Comparison of ENCODE assay signal across 9 mouse cellular contexts in genomic region chr13:21259171-21259631, GRCm38 (mm10). TPM values are rescaled to one million over a fixed set of nuclear protein-coding genes. Genes with fewer than 3 reads are reported as not detected.
DNase-seq lines count a peak whose midpoint lies in the region; ATAC-seq and TF ChIP-seq lines count a peak whose summit lies in the region.
"Had no signal": no experiment of that assay in that cellular context is flagged by ENCODE, and none has a peak within 500 bp of the region (broad histone marks: within the 10 kb centered on the region; RNA-seq: fewer than 3 reads in every experiment).

No protein-coding gene starts in this region.

- ATAC-seq in heart, embryonic 16.5 days (replicated peaks; ENCODE audit: extremely low read depth, insufficient read depth, low FRiP score) = no peak
- peak; percentile 30 for ATAC-seq in forebrain, embryonic 12.5 days (ENCODE audit: low FRiP score)
- ATAC-seq in liver, embryonic 14.5 days (ENCODE audit: insufficient read depth) = no peak

- no peaks in the 10 kb centered on the region for H3K4me1 ChIP-seq in heart, embryonic 16.5 days (ENCODE audit: control insufficient read depth, insufficient read depth, low read length)
- peaks cover 11% of the 10 kb centered on the region for H3K4me1 ChIP-seq in forebrain, embryonic 12.5 days
- H3K4me1 ChIP-seq in liver, embryonic 14.5 days (replicated peaks; ENCODE audit: control insufficient read depth in 2 of 2, insufficient read depth in 2 of 2, low read length in 1 of 2) = peaks cover 0 to 31% of the 10 kb centered on the region in 2 experiments; a peak in 3 of 4 replicates

- no peaks in the 10 kb centered on the region for H3K36me3 ChIP-seq in heart, embryonic 16.5 days (ENCODE audit: control insufficient read depth, insufficient read depth)
- no peaks in the 10 kb centered on the region for H3K36me3 ChIP-seq in forebrain, embryonic 12.5 days (replicated peaks)
- no peaks in the 10 kb centered on the region for H3K36me3 ChIP-seq in liver, embryonic 14.5 days (replicated peaks; ENCODE audit: control insufficient read depth, insufficient read depth, low read depth)

- peak overlapping the region; percentile 68 for H3K4me2 ChIP-seq in heart, embryonic 16.5 days (ENCODE audit: low read depth, low read length)
- H3K4me2 ChIP-seq in forebrain, embryonic 12.5 days = peak overlapping the region; percentile 61
- H3K4me2 ChIP-seq in liver, embryonic 14.5 days (ENCODE audit: low read depth) = peak overlapping the region; percentile 79

- no peak for DNase-seq in heart, postnatal 4 days
- peak; percentile 51 for DNase-seq in R1 (ENCODE audit: low read depth, low spot score)
- DNase-seq in liver, embryonic 14.5 days (ENCODE audit: low read depth in 3 of 3, low spot score in 3 of 3) = no peak
- peak; percentile 39 for DNase-seq in yolk sac, embryonic 10.5 days (ENCODE audit: low spot score)
- no peak for DNase-seq in adrenal gland, postnatal 4 days (ENCODE audit: low spot score in 2 of 2)
- DNase-seq in urinary bladder, postnatal 14 days (ENCODE audit: low spot score) = no peak

- no peak for TF ChIP-seq EP300 in liver, embryonic 14.5 days (IDR thresholded peaks at IDR 0.05; ENCODE audit: low read depth)

- H3K9ac ChIP-seq in heart, embryonic 16.5 days (ENCODE audit: low read length) = peak overlapping the region; percentile 41
- H3K9ac ChIP-seq in forebrain, embryonic 12.5 days = peak overlapping the region; percentile 57
- peak overlapping the region; percentile 40 for H3K9ac ChIP-seq in liver, embryonic 14.5 days (replicated peaks)

- no peaks in the 10 kb centered on the region for H3K9me3 ChIP-seq in heart, embryonic 16.5 days (replicated peaks; ENCODE audit: control insufficient read depth, low read length)
- no peaks in the 10 kb centered on the region for H3K9me3 ChIP-seq in forebrain, embryonic 12.5 days
- no peaks in the 10 kb centered on the region for H3K9me3 ChIP-seq in liver, embryonic 14.5 days (ENCODE audit: control insufficient read depth, low read length)

- WGBS in heart, embryonic 16.5 days = under 1% methylated on average over 15 of the region's 15 CpGs
- WGBS in forebrain, embryonic 12.5 days = under 1% methylated on average over 15 of the region's 15 CpGs
- WGBS in liver, embryonic 14.5 days (ENCODE audit: insufficient replicate concordance) = 2% methylated on average over 15 of the region's 15 CpGs

- peak overlapping the region; percentile 54 for H3K4me3 ChIP-seq in heart, embryonic 16.5 days (ENCODE audit: low read length)
- H3K4me3 ChIP-seq in forebrain, embryonic 12.5 days (replicated peaks) = peak overlapping the region; percentile 54
- H3K4me3 ChIP-seq in liver, embryonic 14.5 days (ENCODE audit: insufficient read depth in 1 of 2, low read depth in 2 of 2, low read length in 2 of 2) = peak overlapping the region; percentile 55 to 56

- H3K27ac ChIP-seq in heart, embryonic 16.5 days (ENCODE audit: low read length) = no peak overlapping the region
- no peak overlapping the region for H3K27ac ChIP-seq in forebrain, embryonic 12.5 days
- no peak overlapping the region for H3K27ac ChIP-seq in liver, embryonic 14.5 days

- peaks cover 19% of the 10 kb centered on the region for H3K27me3 ChIP-seq in heart, embryonic 16.5 days (ENCODE audit: control insufficient read depth, insufficient read depth, low read length)
- peaks cover 48% of the 10 kb centered on the region for H3K27me3 ChIP-seq in forebrain, embryonic 12.5 days
- H3K27me3 ChIP-seq in liver, embryonic 14.5 days (ENCODE audit: control insufficient read depth, insufficient read depth, low read length) = peaks cover 6% of the 10 kb centered on the region

- TF ChIP-seq CTCF in liver, embryonic 14.5 days (IDR thresholded peaks at IDR 0.05; ENCODE audit: low read depth) = no peak

RNA-seq across cellular contexts. Expression of gene Gpx5, which starts 33.3 kb away (rescaled TPM):
- polyA plus RNA-seq in heart, embryonic 16.5 days (2015; fragmentation: Nextera tagmentation; extraction: Ambion mirVana) = not detected in 2 replicates
- total RNA-seq in heart, postnatal 4 days (2021) = not detected
- not detected in 2 replicates for polyA plus RNA-seq in forebrain, embryonic 12.5 days (2016; fragmentation: Nextera tagmentation; extraction: Ambion mirVana)
- not detected in 2 replicates for polyA plus RNA-seq in liver, embryonic 14.5 days (2012; rRNA removed)
- not detected in 2 replicates for polyA plus RNA-seq in liver, embryonic 14.5 days (2014; fragmentation: Nextera tagmentation; extraction: Ambion mirVana)
- total RNA-seq in adrenal gland, postnatal 4 days (2021) = not detected
- total RNA-seq: layer of hippocampus, postnatal 14 days had no signal

RNA-seq across cellular contexts. Expression of gene Gpx6, which starts 52.7 kb away (rescaled TPM):
- 0.21 TPM in 1 of 2 replicates, not detected in the other for polyA plus RNA-seq in heart, embryonic 16.5 days (2015; fragmentation: Nextera tagmentation; extraction: Ambion mirVana)
- not detected for total RNA-seq in heart, postnatal 4 days (2021)
- not detected in 2 replicates for polyA plus RNA-seq in forebrain, embryonic 12.5 days (2016; fragmentation: Nextera tagmentation; extraction: Ambion mirVana)
- 0.02 TPM in 1 of 2 replicates, not detected in the other for polyA plus RNA-seq in liver, embryonic 14.5 days (2012; rRNA removed)
- polyA plus RNA-seq in liver, embryonic 14.5 days (2014; fragmentation: Nextera tagmentation; extraction: Ambion mirVana) = not detected in 2 replicates
- under 1 TPM in 1 of 2 experiments, not detected in 1; 0.81 TPM for total RNA-seq in adrenal gland, postnatal 4 days (2021)
- total RNA-seq: layer of hippocampus, postnatal 14 days had no signal

Comparison
In these comparisons a context has a peak if more than half of its experiments do, and no peak if none do; other contexts are left out.
1. DNase-seq: peak in R1 (single experiment) and yolk sac, embryonic 10.5 days (single experiment); none in heart, postnatal 4 days (single experiment), liver, embryonic 14.5 days (0 of 3), adrenal gland, postnatal 4 days (0 of 2) and urinary bladder, postnatal 14 days (single experiment).
2. Peak in every context shown above with its lines, with median percentiles within 50 percentile points of each other: H3K4me2 ChIP-seq, H3K4me3 ChIP-seq and H3K9ac ChIP-seq.